Mouse (Mus musculus) limb, embryonic 11.5 days (tissue): ENCODE measurements around the gene Erp44. TPM values are rescaled to one million over a fixed set of nuclear protein-coding genes. Genes with fewer than 3 reads are reported as not detected.

ENCODE experiments used
- ATAC-seq: fragments of 200-750 bp; cut with Nextera tagmentation; 2 replicates; pipeline ENCODE4 v1.8.0; 2017; ENCODE audit warnings: low read depth; ENCODE audit not compliant: insufficient number of reproducible peaks, low FRiP score, low TSS enrichment
- DNase-seq: peaks from one replicate; pipeline ENCODE4 v3.0.0-alpha.2; 2015; ENCODE audit warnings: low spot score
- H3K27ac ChIP-seq: fragments of 300-500 bp; sonication (generic); replicated peaks from 2 replicates; pipeline ENCODE4 v1.5.1; 2014; ENCODE audit warnings: low read depth, mild to moderate bottlenecking, low read length
- H3K27me3 ChIP-seq: fragments of 300-500 bp; sonication (generic); 2 replicates; pipeline ENCODE4 v1.6.1; 2014; ENCODE audit warnings: mild to moderate bottlenecking, low read length, mixed read lengths; ENCODE audit not compliant: control insufficient read depth, insufficient read depth
- H3K36me3 ChIP-seq: fragments of 300-500 bp; sonication (generic); 2 replicates; pipeline ENCODE4 v1.6.1; 2014; ENCODE audit warnings: mild to moderate bottlenecking, low read length, moderate library complexity, mixed read lengths; ENCODE audit not compliant: control insufficient read depth, insufficient read depth
- H3K4me1 ChIP-seq: fragments of 300-500 bp; sonication (generic); 2 replicates; pipeline ENCODE4 v1.6.1; 2014; ENCODE audit warnings: low read length, mixed read lengths; ENCODE audit not compliant: control insufficient read depth, insufficient read depth
- H3K4me2 ChIP-seq: fragments of 300-500 bp; sonication (generic); 2 replicates; pipeline ENCODE4 v1.6.1; 2014; ENCODE audit warnings: low read depth, mild to moderate bottlenecking, moderate library complexity; ENCODE audit not compliant: severe bottlenecking
- H3K4me3 ChIP-seq: fragments of 300-500 bp; sonication (generic); 2 replicates; pipeline ENCODE4 v1.5.1; 2014; ENCODE audit warnings: low read depth, low read length
- H3K9ac ChIP-seq: fragments of 300-500 bp; sonication (generic); 2 replicates; pipeline ENCODE4 v1.6.1; 2014; ENCODE audit warnings: mild to moderate bottlenecking, low read length
- H3K9me3 ChIP-seq: fragments of 300-500 bp; sonication (generic); 2 replicates; pipeline ENCODE4 v1.6.1; 2016; ENCODE audit warnings: low read length; ENCODE audit not compliant: control insufficient read depth
- WGBS: fragments of 180-500 bp; shearing (Covaris S2); extraction: QIAGEN DNeasy Blood & Tissue Kit; methylation state at CpG from one replicate; pipeline ENCODE4 v1.1.7; 2014; 5-methylcytosine and 5-hydroxymethylcytosine counted together
- microRNA counts: library from miRNA; unstranded; fragments of <30 nt; microRNA quantifications from one replicate; lab custom pipeline; 2016
- microRNA-seq: library from miRNA; unstranded; fragments of <30 nt; microRNA quantifications from one replicate; pipeline ENCODE4, GENCODE M21; 2016
- polyA plus RNA-seq: library from polyadenylated mRNA; unstranded; fragments of >200 nt; fragmentation: Nextera tagmentation; extraction: Ambion mirVana; gene quantifications from 2 replicates; pipeline ENCODE4 v1.2.1, GENCODE M21; 2014

The Erp44 gene
- polyA plus RNA-seq, 1 experiment from 2014 or later, result 65.4 TPM

DNA sequence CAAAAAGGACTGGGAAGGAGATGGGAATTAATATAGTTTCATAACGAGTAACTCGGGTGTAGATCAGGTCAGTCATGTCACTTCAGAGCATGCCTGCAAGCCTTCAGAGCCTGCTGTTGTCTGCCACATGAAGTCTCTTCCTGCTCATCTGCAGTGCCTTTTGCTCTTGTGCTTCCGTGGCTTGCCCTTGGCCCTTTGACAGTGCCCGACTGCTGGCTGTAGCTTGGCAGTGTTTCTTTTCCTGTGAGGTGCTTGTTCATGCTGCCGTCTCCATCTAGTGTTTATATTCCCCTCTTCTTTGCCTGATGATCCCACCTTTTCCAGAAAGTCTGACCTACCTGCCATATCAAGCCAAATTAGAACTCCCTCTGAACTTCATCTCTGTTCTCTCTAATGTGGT, 115.5 kb downstream of the Erp44 start:
- H3K27ac ChIP-seq, result no peak overlapping the region
- no peak for DNase-seq
- no peaks in the 10 kb centered on the region for H3K4me1 ChIP-seq
- no peak overlapping the region for H3K4me3 ChIP-seq
- H3K36me3 ChIP-seq, result no peaks in the 10 kb centered on the region
- no peak overlapping the region for H3K9ac ChIP-seq
- no peaks in the 10 kb centered on the region for H3K9me3 ChIP-seq
- no peak overlapping the region for H3K4me2 ChIP-seq
- ATAC-seq, result no peak
- H3K27me3 ChIP-seq, result no peaks in the 10 kb centered on the region
- WGBS, result 89% methylated on average over 5 of the region's 5 CpGs

DNA sequence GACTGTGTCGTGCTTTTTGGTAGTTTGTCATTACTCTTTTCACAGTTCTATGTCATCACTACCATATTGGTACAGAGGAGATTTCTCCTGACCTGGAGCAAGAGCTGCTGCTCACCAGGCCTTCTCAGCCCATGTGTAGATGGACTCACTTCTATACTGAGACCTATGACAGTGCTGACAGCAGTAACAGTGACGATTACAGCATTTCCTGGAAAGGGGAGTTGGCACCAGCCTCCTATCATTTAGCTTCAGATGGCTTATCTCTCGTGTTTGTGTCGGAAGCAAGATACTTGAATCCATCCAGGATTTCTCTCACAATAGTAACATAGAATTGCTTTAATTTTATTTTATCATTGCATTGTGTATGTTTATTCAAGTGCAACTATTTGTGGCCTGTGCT, 119.0 kb downstream of the Erp44 start:
- Histone ChIP-seq H3K9me3 (no peaks in the 10 kb centered on the region), H3K4me1 (no peaks in the 10 kb centered on the region), H3K9ac (no peak overlapping the region), H3K27ac (no peak overlapping the region), H3K4me2 (no peak overlapping the region), H3K4me3 (no peak overlapping the region), H3K36me3 (no peaks in the 10 kb centered on the region), H3K27me3 (no peaks in the 10 kb centered on the region)
- DNase-seq (no peak), ATAC-seq (no peak)
- WGBS, result 87% methylated on average over 4 of the region's 4 CpGs

DNA sequence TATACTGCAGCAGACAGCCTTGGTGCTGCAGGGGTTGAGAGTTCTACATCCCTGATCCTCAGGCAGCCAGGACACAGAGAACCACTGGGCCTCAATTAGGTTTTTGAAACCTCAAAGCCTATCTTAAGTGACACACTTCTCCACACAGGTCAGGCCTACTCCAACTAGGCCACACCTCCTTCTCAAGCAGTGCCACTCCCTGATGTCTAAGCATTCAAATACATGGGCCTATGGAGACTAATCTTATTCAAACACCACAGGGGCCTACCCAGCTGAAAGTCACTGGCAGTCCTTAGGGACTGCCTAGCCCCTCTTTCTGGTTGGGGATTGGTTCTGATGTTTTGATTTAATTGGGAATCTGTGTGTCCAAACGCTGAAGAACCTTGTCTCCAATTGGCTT, 123.5 kb downstream of the Erp44 start:
- H3K4me1 ChIP-seq, result no peaks in the 10 kb centered on the region

DNA sequence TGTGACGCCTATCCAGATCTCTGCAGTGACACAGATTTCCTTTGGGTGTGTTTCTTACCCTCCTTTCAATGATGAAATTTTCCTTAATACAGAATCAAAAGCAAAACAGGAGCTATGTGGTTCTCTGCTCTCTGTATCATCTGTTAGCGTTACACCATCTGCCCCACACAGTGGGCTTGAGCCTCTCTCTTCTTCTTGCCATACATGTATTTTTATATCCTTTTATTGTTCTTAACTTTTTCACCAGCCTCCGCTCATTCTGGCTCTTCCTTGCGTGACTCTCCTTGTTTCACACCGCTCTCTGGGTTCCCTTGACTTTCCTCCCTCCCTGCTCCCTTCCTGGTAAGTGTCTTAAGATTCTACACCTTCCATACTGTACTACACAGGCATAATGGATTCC, 126.1 kb downstream of the Erp44 start:
- ATAC-seq (no peak), DNase-seq (no peak)
- Histone ChIP-seq H3K9me3 (no peaks in the 10 kb centered on the region), H3K4me1 (no peaks in the 10 kb centered on the region), H3K9ac (no peak overlapping the region), H3K36me3 (no peaks in the 10 kb centered on the region), H3K4me2 (no peak overlapping the region), H3K27ac (no peak overlapping the region), H3K27me3 (no peaks in the 10 kb centered on the region), H3K4me3 (no peak overlapping the region)
- WGBS, result 85% methylated on average over 5 of the region's 5 CpGs

More for the DNA sequence above, 123.5 kb downstream of the Erp44 start:
- no peak for ATAC-seq
- Histone ChIP-seq H3K4me2 (no peak overlapping the region), H3K9ac (no peak overlapping the region), H3K9me3 (no peaks in the 10 kb centered on the region), H3K4me3 (no peak overlapping the region), H3K36me3 (no peaks in the 10 kb centered on the region), H3K27ac (no peak overlapping the region), H3K27me3 (no peaks in the 10 kb centered on the region)
- 54% methylated on average over 1 of the region's 1 CpGs for WGBS
- DNase-seq, result no peak

DNA sequence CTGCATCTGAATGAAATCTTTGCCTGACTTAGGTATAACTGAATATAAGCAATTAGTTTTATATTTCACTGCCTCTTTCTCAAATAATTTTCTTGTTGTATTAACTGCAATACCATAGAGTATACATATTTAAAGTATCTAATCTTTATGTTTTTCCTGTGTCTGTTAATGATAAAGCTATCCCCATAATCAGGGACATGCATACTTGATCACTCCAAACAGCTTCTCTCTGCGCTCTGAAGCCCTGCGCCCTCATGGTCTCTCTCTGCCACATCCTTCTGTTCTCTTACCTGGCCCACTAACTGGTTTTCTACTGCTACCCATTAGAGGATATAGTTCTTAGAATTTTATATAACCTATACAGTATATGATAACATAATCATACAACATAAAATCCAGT, 129.9 kb downstream of the Erp44 start:
- no peak for DNase-seq
- Histone ChIP-seq H3K4me3 (no peak overlapping the region), H3K9ac (no peak overlapping the region), H3K27ac (no peak overlapping the region), H3K27me3 (no peaks in the 10 kb centered on the region), H3K9me3 (no peaks in the 10 kb centered on the region), H3K4me2 (no peak overlapping the region), H3K4me1 (no peaks in the 10 kb centered on the region), H3K36me3 (no peaks in the 10 kb centered on the region)
- 93% methylated on average over 2 of the region's 2 CpGs for WGBS
- ATAC-seq, result no peak

MicroRNAs within 50 kb of the gene (microRNA counts, 519-probe panel; counts per million panel counts)
- not detected for microRNA mmu-miR-1958 (lab: Ali Mortazavi, UCI)

Small RNA genes lying within 50 kb of the gene (microRNA-seq; reads per million reads assigned to microRNA genes)
- not detected for gene Mir1958

Other genes starting within 250 kb of the Erp44 start
- gene Nr4a3, start 234.4 kb downstream of the Erp44 start, polyA plus RNA-seq, result 0.17 and 0.28 TPM in 2 replicates
- gene Stx17, start 154.6 kb downstream of the Erp44 start, polyA plus RNA-seq, result 26.9 and 29.0 TPM in 2 replicates
- gene Invs, start 202 bp upstream of the Erp44 start, polyA plus RNA-seq, result 7.2 and 9.1 TPM in 2 replicates
- gene Tex10, start 193.9 kb upstream of the Erp44 start, polyA plus RNA-seq, result 91.9 and 95.6 TPM in 2 replicates